Mouse (Mus musculus): ENCODE measurements around the gene Rbm5. TPM values are rescaled to one million over a fixed set of nuclear protein-coding genes. Genes with fewer than 3 reads are reported as not detected.

Rbm5 gene
- polyA plus RNA-seq, 1 experiment, result 143 TPM

- Histone ChIP-seq H3K36me3 (ENCODE audit: control insufficient read depth, insufficient read depth, low read length, poor library complexity, severe bottlenecking) (no peaks in the 10 kb centered on the region), H3K4me3 (ENCODE audit: low read depth, low read length) (no peak overlapping the region), H3K27me3 (ENCODE audit: control insufficient read depth, insufficient read depth, low read length, poor library complexity, severe bottlenecking) (no peaks in the 10 kb centered on the region), H3K27ac (ENCODE audit: insufficient read depth, low read length) (no peak overlapping the region), H3K9ac (ENCODE audit: low read depth, poor library complexity, severe bottlenecking) (no peak overlapping the region), H3K4me1 (ENCODE audit: control insufficient read depth, insufficient read depth, low read length) (peaks cover 3% of the 10 kb centered on the region), H3K9me3 (replicated peaks; ENCODE audit: control insufficient read depth, insufficient read depth, low read length, poor library complexity, severe bottlenecking) (no peaks in the 10 kb centered on the region)
- TF ChIP-seq CTCF (IDR thresholded peaks at IDR 0.05; ENCODE audit: low read depth, low read length) (no peak), EP300 (IDR thresholded peaks at IDR 0.05; ENCODE audit: insufficient read depth, low read depth, low read length) (no peak), POLR2A (IDR thresholded peaks at IDR 0.05; ENCODE audit: insufficient read depth, low read length) (no peak)
Observed at GRCm38 (mm10) chr9:107718781-107719540, 51.8 kb downstream of the Rbm5 start.

GRCm38 (mm10) chr9:107716951-107717350 lies 53.8 kb downstream of the Rbm5 start:
- TF ChIP-seq EP300 (IDR thresholded peaks at IDR 0.05; ENCODE audit: insufficient read depth, low read depth, low read length) (no peak), POLR2A (IDR thresholded peaks at IDR 0.05; ENCODE audit: insufficient read depth, low read length) (no peak), CTCF (IDR thresholded peaks at IDR 0.05; ENCODE audit: low read depth, low read length) (no peak)
- H3K4me3 ChIP-seq (ENCODE audit: low read depth, low read length), result no peak overlapping the region
- no peaks in the 10 kb centered on the region for H3K36me3 ChIP-seq (ENCODE audit: control insufficient read depth, insufficient read depth, low read length, poor library complexity, severe bottlenecking)
- H3K9ac ChIP-seq (ENCODE audit: low read depth, poor library complexity, severe bottlenecking), result no peak overlapping the region
- H3K4me1 ChIP-seq (ENCODE audit: control insufficient read depth, insufficient read depth, low read length), result peaks cover 4% of the 10 kb centered on the region
- H3K27me3 ChIP-seq (ENCODE audit: control insufficient read depth, insufficient read depth, low read length, poor library complexity, severe bottlenecking), result no peaks in the 10 kb centered on the region
- H3K27ac ChIP-seq (ENCODE audit: insufficient read depth, low read length), result no peak overlapping the region
- H3K9me3 ChIP-seq (replicated peaks; ENCODE audit: control insufficient read depth, insufficient read depth, low read length, poor library complexity, severe bottlenecking), result no peaks in the 10 kb centered on the region

GRCm38 (mm10) chr9:107715632-107716031 lies 55.2 kb downstream of the Rbm5 start:
- H3K9ac ChIP-seq (ENCODE audit: low read depth, poor library complexity, severe bottlenecking), result no peak overlapping the region
- H3K36me3 ChIP-seq (ENCODE audit: control insufficient read depth, insufficient read depth, low read length, poor library complexity, severe bottlenecking), result no peaks in the 10 kb centered on the region
- H3K4me3 ChIP-seq (ENCODE audit: low read depth, low read length), result no peak overlapping the region
- no peaks in the 10 kb centered on the region for H3K9me3 ChIP-seq (replicated peaks; ENCODE audit: control insufficient read depth, insufficient read depth, low read length, poor library complexity, severe bottlenecking)
- H3K27ac ChIP-seq (ENCODE audit: insufficient read depth, low read length), result no peak overlapping the region
- H3K27me3 ChIP-seq (ENCODE audit: control insufficient read depth, insufficient read depth, low read length, poor library complexity, severe bottlenecking), result no peaks in the 10 kb centered on the region
- TF ChIP-seq POLR2A (IDR thresholded peaks at IDR 0.05; ENCODE audit: insufficient read depth, low read length), result no peak
- TF ChIP-seq EP300 (IDR thresholded peaks at IDR 0.05; ENCODE audit: insufficient read depth, low read depth, low read length), result no peak
- no peak for TF ChIP-seq CTCF (IDR thresholded peaks at IDR 0.05; ENCODE audit: low read depth, low read length)
- H3K4me1 ChIP-seq (ENCODE audit: control insufficient read depth, insufficient read depth, low read length), result peaks cover 4% of the 10 kb centered on the region

- no peaks in the 10 kb centered on the region for H3K27me3 ChIP-seq (ENCODE audit: control insufficient read depth, insufficient read depth, low read length, poor library complexity, severe bottlenecking)
- H3K9ac ChIP-seq (ENCODE audit: low read depth, poor library complexity, severe bottlenecking), result no peak overlapping the region
- H3K4me1 ChIP-seq (ENCODE audit: control insufficient read depth, insufficient read depth, low read length), result peaks cover 4% of the 10 kb centered on the region
- no peaks in the 10 kb centered on the region for H3K36me3 ChIP-seq (ENCODE audit: control insufficient read depth, insufficient read depth, low read length, poor library complexity, severe bottlenecking)
- TF ChIP-seq POLR2A (IDR thresholded peaks at IDR 0.05; ENCODE audit: insufficient read depth, low read length), result no peak
- no peak for TF ChIP-seq CTCF (IDR thresholded peaks at IDR 0.05; ENCODE audit: low read depth, low read length)
- no peak for TF ChIP-seq EP300 (IDR thresholded peaks at IDR 0.05; ENCODE audit: insufficient read depth, low read depth, low read length)
- no peaks in the 10 kb centered on the region for H3K9me3 ChIP-seq (replicated peaks; ENCODE audit: control insufficient read depth, insufficient read depth, low read length, poor library complexity, severe bottlenecking)
- 0 out of 2 replicates have a peak overlapping the region, but pooled peaks have one; percentile 4 for H3K4me3 ChIP-seq (ENCODE audit: low read depth, low read length)
- H3K27ac ChIP-seq (ENCODE audit: insufficient read depth, low read length), result no peak overlapping the region
Observed at GRCm38 (mm10) chr9:107714221-107714952, 56.4 kb downstream of the Rbm5 start.

GRCm38 (mm10) chr9:107709697-107710483 lies 60.9 kb downstream of the Rbm5 start, which contains the start of gene Sema3f:
Sema3f (minus strand) TSS chr9:107710475.
- Histone ChIP-seq H3K9ac (ENCODE audit: low read depth, poor library complexity, severe bottlenecking) (peak within 1 kb of the TSS; percentile 75), H3K36me3 (ENCODE audit: control insufficient read depth, insufficient read depth, low read length, poor library complexity, severe bottlenecking) (no peaks in the 10 kb centered on the region), H3K9me3 (replicated peaks; ENCODE audit: control insufficient read depth, insufficient read depth, low read length, poor library complexity, severe bottlenecking) (no peaks in the 10 kb centered on the region), H3K27me3 (ENCODE audit: control insufficient read depth, insufficient read depth, low read length, poor library complexity, severe bottlenecking) (peaks cover 3% of the 10 kb centered on the region; the same call in 1 of the 2 replicates), H3K27ac (ENCODE audit: insufficient read depth, low read length) (no peak within 1 kb of the TSS), H3K4me1 (ENCODE audit: control insufficient read depth, insufficient read depth, low read length) (peaks cover 8% of the 10 kb centered on the region), H3K4me3 (ENCODE audit: low read depth, low read length) (peak within 1 kb of the TSS; percentile 81)
- TF ChIP-seq EP300 (IDR thresholded peaks at IDR 0.05; ENCODE audit: insufficient read depth, low read depth, low read length), result no peak
- TF ChIP-seq CTCF (IDR thresholded peaks at IDR 0.05; ENCODE audit: low read depth, low read length), result no peak
- no peak for TF ChIP-seq POLR2A (IDR thresholded peaks at IDR 0.05; ENCODE audit: insufficient read depth, low read length)
